Mouse (Mus musculus): ENCODE data around the gene Ctnna2. TPM values are rescaled to one million over a fixed set of nuclear protein-coding genes. Genes with fewer than 3 reads are reported as not detected.

The Ctnna2 gene
- total RNA-seq (2014; rRNA removed), result 0.20 TPM in 1 of 2 replicates, not detected in the other
- not detected in 2 replicates for polyA plus RNA-seq (2012; rRNA removed)

GRCm38 (mm10) chr6:77979241-77979961, at the start of gene Ctnna2:
TSS of gene Ctnna2 (minus strand) at chr6:77979699.
- no peak within 1 kb of the TSS for H3K27ac ChIP-seq (replicated peaks; ENCODE audit: insufficient read depth, low read depth, low read length)
- no peaks in the 10 kb centered on the region for H3K36me3 ChIP-seq (ENCODE audit: control insufficient read depth, insufficient read depth, low read length)
- H3K79me2 ChIP-seq (ENCODE audit: control insufficient read depth, insufficient read depth, low read length), result no peaks in the 10 kb centered on the region
- no peak for DNase-seq (ENCODE audit: extremely low read depth, low read depth, low spot score)
- TF ChIP-seq POLR2A (IDR thresholded peaks at IDR 0.05; ENCODE audit: extremely low read depth, insufficient read depth, low read length), result no peak
- no peak for TF ChIP-seq CTCF (IDR thresholded peaks at IDR 0.05; ENCODE audit: low read depth, low read length)
- H3K4me1 ChIP-seq (ENCODE audit: control insufficient read depth, insufficient read depth, low read length), result no peaks in the 10 kb centered on the region
- 2% methylated on average over 51 of the region's 58 CpGs for WGBS
- H3K9ac ChIP-seq (ENCODE audit: low read depth, low read length), result no peak within 1 kb of the TSS
- H3K4me3 ChIP-seq (ENCODE audit: insufficient read depth, low read depth, low read length), result no peak within 1 kb of the TSS
- H3K27me3 ChIP-seq (ENCODE audit: control insufficient read depth, insufficient read depth, low read length), result peaks cover 4% of the 10 kb centered on the region; the same call in 1 of the 2 replicates

- H3K9ac ChIP-seq (ENCODE audit: low read depth, low read length), result no peak overlapping the region
- DNase-seq (ENCODE audit: extremely low read depth, low read depth, low spot score), result no peak
- TF ChIP-seq POLR2A (IDR thresholded peaks at IDR 0.05; ENCODE audit: extremely low read depth, insufficient read depth, low read length) (no peak), CTCF (IDR thresholded peaks at IDR 0.05; ENCODE audit: low read depth, low read length) (no peak)
- peaks cover 4% of the 10 kb centered on the region; the same call in 1 of the 2 replicates for H3K27me3 ChIP-seq (ENCODE audit: control insufficient read depth, insufficient read depth, low read length)
- H3K27ac ChIP-seq (replicated peaks; ENCODE audit: insufficient read depth, low read depth, low read length), result no peak overlapping the region
- H3K4me3 ChIP-seq (ENCODE audit: insufficient read depth, low read depth, low read length), result no peak overlapping the region
- 19% methylated on average over 15 of the region's 15 CpGs for WGBS
- H3K79me2 ChIP-seq (ENCODE audit: control insufficient read depth, insufficient read depth, low read length), result no peaks in the 10 kb centered on the region
- H3K36me3 ChIP-seq (ENCODE audit: control insufficient read depth, insufficient read depth, low read length), result no peaks in the 10 kb centered on the region
- no peaks in the 10 kb centered on the region for H3K4me1 ChIP-seq (ENCODE audit: control insufficient read depth, insufficient read depth, low read length)
Measured at GRCm38 (mm10) chr6:77980137-77981052, 896 bp upstream of the Ctnna2 start.

- peaks cover 4% of the 10 kb centered on the region; the same call in 1 of the 2 replicates for H3K27me3 ChIP-seq (ENCODE audit: control insufficient read depth, insufficient read depth, low read length)
- no peaks in the 10 kb centered on the region for H3K79me2 ChIP-seq (ENCODE audit: control insufficient read depth, insufficient read depth, low read length)
- TF ChIP-seq POLR2A (IDR thresholded peaks at IDR 0.05; ENCODE audit: extremely low read depth, insufficient read depth, low read length) (no peak), CTCF (IDR thresholded peaks at IDR 0.05; ENCODE audit: low read depth, low read length) (no peak)
- DNase-seq (ENCODE audit: extremely low read depth, low read depth, low spot score), result no peak
- H3K27ac ChIP-seq (replicated peaks; ENCODE audit: insufficient read depth, low read depth, low read length), result no peak overlapping the region
- no peak overlapping the region for H3K4me3 ChIP-seq (ENCODE audit: insufficient read depth, low read depth, low read length)
- no peaks in the 10 kb centered on the region for H3K36me3 ChIP-seq (ENCODE audit: control insufficient read depth, insufficient read depth, low read length)
- H3K4me1 ChIP-seq (ENCODE audit: control insufficient read depth, insufficient read depth, low read length), result no peaks in the 10 kb centered on the region
- no peak overlapping the region for H3K9ac ChIP-seq (ENCODE audit: low read depth, low read length)
- 24% methylated on average over 10 of the region's 10 CpGs for WGBS
Measured at GRCm38 (mm10) chr6:77978476-77979240, 841 bp downstream of the Ctnna2 start.

GRCm38 (mm10) chr6:77970545-77971242, 8.8 kb downstream of the Ctnna2 start:
- H3K4me3 ChIP-seq (ENCODE audit: insufficient read depth, low read depth, low read length), result no peak overlapping the region
- H3K36me3 ChIP-seq (ENCODE audit: control insufficient read depth, insufficient read depth, low read length), result no peaks in the 10 kb centered on the region
- no peaks in the 10 kb centered on the region for H3K27me3 ChIP-seq (ENCODE audit: control insufficient read depth, insufficient read depth, low read length)
- TF ChIP-seq POLR2A (IDR thresholded peaks at IDR 0.05; ENCODE audit: extremely low read depth, insufficient read depth, low read length), result no peak
- TF ChIP-seq CTCF (IDR thresholded peaks at IDR 0.05; ENCODE audit: low read depth, low read length), result no peak
- no peak for DNase-seq (ENCODE audit: extremely low read depth, low read depth, low spot score)
- no peak overlapping the region for H3K9ac ChIP-seq (ENCODE audit: low read depth, low read length)
- 66% methylated on average over 10 of the region's 10 CpGs for WGBS
- no peaks in the 10 kb centered on the region for H3K4me1 ChIP-seq (ENCODE audit: control insufficient read depth, insufficient read depth, low read length)
- no peaks in the 10 kb centered on the region for H3K79me2 ChIP-seq (ENCODE audit: control insufficient read depth, insufficient read depth, low read length)
- no peak overlapping the region for H3K27ac ChIP-seq (replicated peaks; ENCODE audit: insufficient read depth, low read depth, low read length)

- TF ChIP-seq POLR2A (IDR thresholded peaks at IDR 0.05; ENCODE audit: extremely low read depth, insufficient read depth, low read length) (no peak), CTCF (IDR thresholded peaks at IDR 0.05; ENCODE audit: low read depth, low read length) (no peak)
Measured at GRCm38 (mm10) chr6:77969774-77970173, 9.7 kb downstream of the Ctnna2 start.

More at GRCm38 (mm10) chr6:77969774-77970173, 9.7 kb downstream of the Ctnna2 start:
- Histone ChIP-seq H3K4me3 (ENCODE audit: insufficient read depth, low read depth, low read length) (no peak overlapping the region), H3K27me3 (ENCODE audit: control insufficient read depth, insufficient read depth, low read length) (no peaks in the 10 kb centered on the region), H3K79me2 (ENCODE audit: control insufficient read depth, insufficient read depth, low read length) (no peaks in the 10 kb centered on the region), H3K36me3 (ENCODE audit: control insufficient read depth, insufficient read depth, low read length) (no peaks in the 10 kb centered on the region), H3K9ac (ENCODE audit: low read depth, low read length) (no peak overlapping the region), H3K4me1 (ENCODE audit: control insufficient read depth, insufficient read depth, low read length) (no peaks in the 10 kb centered on the region), H3K27ac (replicated peaks; ENCODE audit: insufficient read depth, low read depth, low read length) (no peak overlapping the region)
- DNase-seq (ENCODE audit: extremely low read depth, low read depth, low spot score), result no peak
- WGBS, result 20% methylated on average over 4 of the region's 4 CpGs
